Mouse (Mus musculus): ENCODE data around the gene Arl6ip4.

Gene Arl6ip4

GRCm38 (mm10) chr5:124150895-124151294 lies 35.0 kb downstream of the Arl6ip4 start:
- DNase-seq (ENCODE audit: low spot score in 2 of 2), result no peak

GRCm38 (mm10) chr5:124152734-124153133 lies 36.8 kb downstream of the Arl6ip4 start:
- DNase-seq (ENCODE audit: low spot score in 2 of 2), result no peak

GRCm38 (mm10) chr5:124155943-124156342 lies 40.1 kb downstream of the Arl6ip4 start:
- no peak for DNase-seq (ENCODE audit: low spot score in 2 of 2)

- no peak for DNase-seq (ENCODE audit: low spot score in 2 of 2)
Measured at GRCm38 (mm10) chr5:124158305-124158704, 42.4 kb downstream of the Arl6ip4 start.

- DNase-seq (ENCODE audit: low spot score in 2 of 2), result no peak
Measured at GRCm38 (mm10) chr5:124159453-124159852, 43.6 kb downstream of the Arl6ip4 start.

- DNase-seq (ENCODE audit: low spot score in 2 of 2), result no peak
Measured at GRCm38 (mm10) chr5:124161831-124162230, 45.9 kb downstream of the Arl6ip4 start.

- DNase-seq (ENCODE audit: low spot score in 2 of 2), result peak; percentile 62 to 69
Measured at GRCm38 (mm10) chr5:124162577-124162976, 46.7 kb downstream of the Arl6ip4 start.

GRCm38 (mm10) chr5:124163445-124163844 lies 47.6 kb downstream of the Arl6ip4 start:
- DNase-seq (ENCODE audit: low spot score in 2 of 2), result no peak

GRCm38 (mm10) chr5:124165622-124166570 lies 50.0 kb downstream of the Arl6ip4 start:
- DNase-seq (ENCODE audit: low spot score in 2 of 2), result peak in 1 of 2 experiments; percentile 19

GRCm38 (mm10) chr5:124166741-124167140 lies 50.9 kb downstream of the Arl6ip4 start:
- no peak for DNase-seq (ENCODE audit: low spot score in 2 of 2)

- no peak for DNase-seq (ENCODE audit: low spot score in 2 of 2)
Measured at GRCm38 (mm10) chr5:124167621-124168020, 51.7 kb downstream of the Arl6ip4 start.

All from spleen, postnatal 36 days (tissue).